Comparison of ENCODE assay signal across 8 mouse cellular contexts in genomic region chr9:70541584-70541983, GRCm38 (mm10). TPM values are rescaled to one million over a fixed set of nuclear protein-coding genes. Genes with fewer than 3 reads are reported as not detected.
DNase-seq lines count a peak whose midpoint lies in the region; ATAC-seq and TF ChIP-seq lines count a peak whose summit lies in the region.

No protein-coding gene starts in this region.

- peaks cover 10% of the 10 kb centered on the region for H3K36me3 ChIP-seq in embryonic facial prominence, embryonic 10.5 days (replicated peaks)
- H3K36me3 ChIP-seq in intestine, postnatal 0 days (ENCODE audit: control insufficient read depth, insufficient read depth), result no peaks in the 10 kb centered on the region
- H3K36me3 ChIP-seq in neural tube, embryonic 15.5 days, result no peaks in the 10 kb centered on the region

- H3K4me1 ChIP-seq in embryonic facial prominence, embryonic 10.5 days, result peaks cover 20% of the 10 kb centered on the region
- H3K4me1 ChIP-seq in intestine, postnatal 0 days (replicated peaks; ENCODE audit: control insufficient read depth, insufficient read depth, low read length), result no peaks in the 10 kb centered on the region; the same call in 1 of the 2 replicates
- peaks cover 22% of the 10 kb centered on the region for H3K4me1 ChIP-seq in neural tube, embryonic 15.5 days

- no peak overlapping the region; the same call in 1 of the 2 replicates for H3K9ac ChIP-seq in intestine, postnatal 0 days (ENCODE audit: low read depth, low read length)
- H3K9ac ChIP-seq in neural tube, embryonic 15.5 days (replicated peaks), result peak overlapping the region; percentile 67; the same call in 1 of the 2 replicates

- H3K27me3 ChIP-seq in embryonic facial prominence, embryonic 10.5 days (replicated peaks; ENCODE audit: low read depth, poor library complexity, severe bottlenecking), result no peaks in the 10 kb centered on the region
- H3K27me3 ChIP-seq in intestine, postnatal 0 days (replicated peaks; ENCODE audit: control insufficient read depth, insufficient read depth, low read length), result no peaks in the 10 kb centered on the region
- no peaks in the 10 kb centered on the region for H3K27me3 ChIP-seq in neural tube, embryonic 15.5 days (replicated peaks)

- peak overlapping the region; percentile 94 for H3K4me3 ChIP-seq in embryonic facial prominence, embryonic 10.5 days
- peak overlapping the region; percentile 77 for H3K4me3 ChIP-seq in intestine, postnatal 0 days (ENCODE audit: low read depth, low read length)
- peak overlapping the region; percentile 85 for H3K4me3 ChIP-seq in neural tube, embryonic 15.5 days (replicated peaks)

- no peaks in the 10 kb centered on the region for H3K9me3 ChIP-seq in embryonic facial prominence, embryonic 10.5 days
- no peaks in the 10 kb centered on the region for H3K9me3 ChIP-seq in intestine, postnatal 0 days (ENCODE audit: control insufficient read depth)
- no peaks in the 10 kb centered on the region for H3K9me3 ChIP-seq in neural tube, embryonic 15.5 days (replicated peaks)

- peak; percentile 5 to 37 for DNase-seq in lung, adult 18-20 months
- DNase-seq in lung, postnatal 14 days, result no peak
- peak; percentile 34 for DNase-seq in embryonic facial prominence, embryonic 10.5 days (ENCODE audit: low spot score)
- DNase-seq in ovary, postnatal 14 days (ENCODE audit: low spot score), result no peak
- DNase-seq in layer of hippocampus, adult 9-11 months, result no peak

- H3K27ac ChIP-seq in embryonic facial prominence, embryonic 10.5 days (replicated peaks), result peak overlapping the region; percentile 99; the same call in 1 of the 2 replicates
- no peak overlapping the region for H3K27ac ChIP-seq in intestine, postnatal 0 days (ENCODE audit: low read depth, low read length)
- H3K27ac ChIP-seq in neural tube, embryonic 15.5 days (replicated peaks), result no peak overlapping the region

- WGBS in embryonic facial prominence, embryonic 10.5 days, result 11% methylated on average over 6 of the region's 6 CpGs
- 4% methylated on average over 6 of the region's 6 CpGs for WGBS in intestine, postnatal 0 days
- 13% methylated on average over 6 of the region's 6 CpGs for WGBS in neural tube, embryonic 15.5 days

- H3K4me2 ChIP-seq in intestine, postnatal 0 days (replicated peaks; ENCODE audit: low read depth), result peak overlapping the region; percentile 96
- peak overlapping the region; percentile 88 for H3K4me2 ChIP-seq in neural tube, embryonic 15.5 days

- TF ChIP-seq CTCF in intestine, postnatal 0 days (IDR thresholded peaks at IDR 0.05; ENCODE audit: low read depth), result no peak

- no peak for ATAC-seq in intestine, postnatal 0 days
- no peak for ATAC-seq in neural tube, embryonic 15.5 days (ENCODE audit: low FRiP score)
- ATAC-seq in megakaryocyte progenitor cell, adult 5-6 weeks (replicated peaks; ENCODE audit: poor library complexity), result no peak

RNA-seq across cellular contexts. Expression of gene Sltm, which starts 1.0 kb away (rescaled TPM):
- 69.3 and 71.6 TPM in 2 replicates for polyA plus RNA-seq in embryonic facial prominence, embryonic 10.5 days (2016; fragmentation: Nextera tagmentation; extraction: Ambion mirVana)
- 27.6 and 33.3 TPM in 2 replicates for polyA plus RNA-seq in intestine, postnatal 0 days (2015; fragmentation: Nextera tagmentation; extraction: Ambion mirVana)
- polyA plus RNA-seq in neural tube, embryonic 15.5 days (2015; fragmentation: Nextera tagmentation; extraction: Ambion mirVana), result 56.2 and 58.6 TPM in 2 replicates
- total RNA-seq in megakaryocyte progenitor cell, adult 5-6 weeks (2015), result 87.6 and 105 TPM in 2 replicates
- 75.6 and 111 TPM in 2 replicates for total RNA-seq in megakaryocyte progenitor cell, adult 5-6 weeks (2017)

RNA-seq across cellular contexts. Expression of gene Rnf111, which starts 38.1 kb away (rescaled TPM):
- polyA plus RNA-seq in embryonic facial prominence, embryonic 10.5 days (2016; fragmentation: Nextera tagmentation; extraction: Ambion mirVana), result 30.3 and 31.8 TPM in 2 replicates
- 13.1 and 14.9 TPM in 2 replicates for polyA plus RNA-seq in intestine, postnatal 0 days (2015; fragmentation: Nextera tagmentation; extraction: Ambion mirVana)
- 27.9 and 28.8 TPM in 2 replicates for polyA plus RNA-seq in neural tube, embryonic 15.5 days (2015; fragmentation: Nextera tagmentation; extraction: Ambion mirVana)
- 43.8 and 49.2 TPM in 2 replicates for total RNA-seq in megakaryocyte progenitor cell, adult 5-6 weeks (2015)
- total RNA-seq in megakaryocyte progenitor cell, adult 5-6 weeks (2017), result 22.0 and 31.2 TPM in 2 replicates

Comparison
In these comparisons a context has a peak if more than half of its experiments do, and no peak if none do; other contexts are left out.
1. DNase-seq: peak in lung, adult 18-20 months (2 of 2) and embryonic facial prominence, embryonic 10.5 days (single experiment); none in lung, postnatal 14 days (single experiment), ovary, postnatal 14 days (single experiment) and layer of hippocampus, adult 9-11 months (single experiment).
2. Peak in every context shown above with its lines, with median percentiles within 50 percentile points of each other: H3K4me3 ChIP-seq.